Comparison of ENCODE assay signal across 11 mouse cellular contexts in the genomic region with DNA sequence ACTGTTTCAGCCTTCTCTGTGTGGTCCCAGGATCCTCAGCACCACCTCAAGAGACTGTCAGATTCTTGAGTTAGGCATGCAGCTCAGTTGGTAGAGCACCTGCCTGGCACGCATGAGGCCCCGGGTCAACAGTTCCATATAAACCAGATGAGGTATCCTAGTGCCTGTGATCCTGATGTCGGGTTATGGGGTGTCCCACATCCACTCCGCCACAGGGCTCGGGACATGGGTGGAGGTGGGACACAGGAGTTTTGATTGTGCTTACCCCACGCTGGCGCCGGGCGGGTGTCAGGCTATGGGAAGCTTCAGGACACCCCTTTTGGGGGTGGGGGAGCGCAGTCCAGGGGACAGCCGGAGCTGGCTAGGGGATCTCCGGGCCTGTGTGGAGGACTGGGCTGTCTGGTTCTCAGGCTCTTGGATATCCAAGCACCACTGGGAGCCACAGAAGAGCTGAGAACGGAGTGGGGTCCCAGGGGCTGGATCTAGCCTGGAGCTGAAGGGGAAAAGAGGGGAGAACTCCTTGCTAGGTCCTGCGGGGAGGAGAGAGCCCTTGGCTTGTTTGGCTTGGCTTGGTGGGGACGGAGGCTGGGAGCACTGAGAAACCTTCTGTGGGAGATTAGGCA. TPM values are rescaled to one million over a fixed set of nuclear protein-coding genes. Genes with fewer than 3 reads are reported as not detected.
A peak's percentile ranks its signal among the peaks of the same experiment; 100 is the strongest.
DNase-seq lines count a peak whose midpoint lies in the region; ATAC-seq lines count a peak whose summit lies in the region.
"Had no signal": no experiment of that assay in that cellular context is flagged by ENCODE, and none has a peak within 500 bp of the region (broad histone marks: within the 10 kb centered on the region; RNA-seq: fewer than 3 reads in every experiment).

No protein-coding gene starts in this region.

- 89% methylated on average over 15 of the region's 15 CpGs for WGBS in kidney, embryonic 14.5 days
- WGBS in forebrain, embryonic 12.5 days: 92% methylated on average over 15 of the region's 15 CpGs
- 92% methylated on average over 15 of the region's 15 CpGs for WGBS in limb, embryonic 11.5 days

- H3K4me1 ChIP-seq in kidney, embryonic 14.5 days (ENCODE audit: control insufficient read depth, insufficient read depth, low read length): peaks cover 38% of the 10 kb centered on the region
- H3K4me1 ChIP-seq in brown adipose tissue, adult 24 weeks (ENCODE audit: control insufficient read depth, insufficient read depth, insufficient read length, low read length): peaks cover 63% of the 10 kb centered on the region
- peaks cover 69% of the 10 kb centered on the region for H3K4me1 ChIP-seq in forebrain, embryonic 12.5 days
- peaks cover 38% of the 10 kb centered on the region for H3K4me1 ChIP-seq in limb, embryonic 11.5 days (ENCODE audit: control insufficient read depth, insufficient read depth, low read length)

- no peak overlapping the region for H3K4me3 ChIP-seq in kidney, embryonic 14.5 days (ENCODE audit: low read length)
- no peak overlapping the region for H3K4me3 ChIP-seq in brown adipose tissue, adult 24 weeks (ENCODE audit: insufficient read depth, low read depth, low read length)
- no peak overlapping the region for H3K4me3 ChIP-seq in forebrain, embryonic 12.5 days (replicated peaks)
- no peak overlapping the region for H3K4me3 ChIP-seq in limb, embryonic 11.5 days (ENCODE audit: low read depth, low read length)

- no peaks in the 10 kb centered on the region for H3K9me3 ChIP-seq in kidney, embryonic 14.5 days (ENCODE audit: control insufficient read depth, low read length)
- no peaks in the 10 kb centered on the region for H3K9me3 ChIP-seq in forebrain, embryonic 12.5 days
- H3K9me3 ChIP-seq in limb, embryonic 11.5 days (ENCODE audit: control insufficient read depth, low read length): no peaks in the 10 kb centered on the region

- ATAC-seq in kidney, embryonic 14.5 days (ENCODE audit: low FRiP score, low TSS enrichment): no peak
- no peak for ATAC-seq in forebrain, embryonic 12.5 days (ENCODE audit: low FRiP score)
- no peak for ATAC-seq in limb, embryonic 11.5 days (ENCODE audit: insufficient number of reproducible peaks, low FRiP score, low TSS enrichment, low read depth)
- ATAC-seq: liver, postnatal 0 days had no signal

- H3K27me3 ChIP-seq in kidney, embryonic 14.5 days (ENCODE audit: control insufficient read depth, insufficient read depth, low read length): no peaks in the 10 kb centered on the region
- H3K27me3 ChIP-seq in forebrain, embryonic 12.5 days: no peaks in the 10 kb centered on the region
- H3K27me3 ChIP-seq in limb, embryonic 11.5 days (ENCODE audit: control insufficient read depth, insufficient read depth, low read length): no peaks in the 10 kb centered on the region

- H3K27ac ChIP-seq in kidney, embryonic 14.5 days (ENCODE audit: low read depth, low read length): peak overlapping the region; percentile 26; the same call in 1 of the 2 replicates
- peak overlapping the region; percentile 73 for H3K27ac ChIP-seq in brown adipose tissue, adult 24 weeks (replicated peaks; ENCODE audit: low read depth, low read length)
- peak overlapping the region; percentile 68 for H3K27ac ChIP-seq in forebrain, embryonic 12.5 days
- H3K27ac ChIP-seq in limb, embryonic 11.5 days (replicated peaks; ENCODE audit: low read depth, low read length): peak overlapping the region; percentile 42; the same call in 1 of the 2 replicates

- no peak for DNase-seq in kidney, adult 18-20 months
- DNase-seq in limb, embryonic 11.5 days (ENCODE audit: low spot score): no peak
- no peak for DNase-seq in left cerebral cortex, postnatal 14 days (ENCODE audit: low spot score in 2 of 2)
- no peak for DNase-seq in frontal cortex, postnatal 14 days (ENCODE audit: low spot score in 2 of 2)
- no peak for DNase-seq in thymus, postnatal 14 days
- DNase-seq: cerebellum, adult 11 months; layer of hippocampus, adult 9-11 months; liver, postnatal 0 days had no signal

- no peaks in the 10 kb centered on the region for H3K36me3 ChIP-seq in kidney, embryonic 14.5 days (ENCODE audit: control insufficient read depth, insufficient read depth, low read length)
- no peaks in the 10 kb centered on the region for H3K36me3 ChIP-seq in forebrain, embryonic 12.5 days (replicated peaks)
- H3K36me3 ChIP-seq in limb, embryonic 11.5 days (ENCODE audit: control insufficient read depth, insufficient read depth, low read length): no peaks in the 10 kb centered on the region

- no peak overlapping the region for H3K4me2 ChIP-seq in kidney, embryonic 14.5 days (replicated peaks; ENCODE audit: low read depth, low read length)
- H3K4me2 ChIP-seq in forebrain, embryonic 12.5 days: no peak overlapping the region
- no peak overlapping the region for H3K4me2 ChIP-seq in limb, embryonic 11.5 days (ENCODE audit: low read depth, severe bottlenecking)

- H3K9ac ChIP-seq in kidney, embryonic 14.5 days (ENCODE audit: low read depth, low read length): no peak overlapping the region
- no peak overlapping the region for H3K9ac ChIP-seq in forebrain, embryonic 12.5 days
- no peak overlapping the region for H3K9ac ChIP-seq in limb, embryonic 11.5 days (ENCODE audit: low read length)
- H3K9ac ChIP-seq: liver, postnatal 0 days had no signal

- intact Hi-C loops in left cerebral cortex, postnatal 14 days (cut with DNase I): no loop called here

RNA-seq across cellular contexts. Expression of a gene that starts 39.1 kb away (rescaled TPM):
- 10.8 and 15.4 TPM in 2 replicates for polyA plus RNA-seq in kidney, embryonic 14.5 days (2014; fragmentation: Nextera tagmentation; extraction: Ambion mirVana)
- 64.3 and 66.0 TPM in 2 replicates for polyA plus RNA-seq in brown adipose tissue, adult 24 weeks (2012; ENCODE audit: insufficient read depth, insufficient read length, missing spikeins)
- 41.2 and 45.3 TPM in 2 replicates for polyA plus RNA-seq in forebrain, embryonic 12.5 days (2016; fragmentation: Nextera tagmentation; extraction: Ambion mirVana)
- 9.3 and 11.7 TPM in 2 replicates for polyA plus RNA-seq in limb, embryonic 11.5 days (2014; fragmentation: Nextera tagmentation; extraction: Ambion mirVana)
- total RNA-seq in left cerebral cortex, postnatal 14 days (2021): 100 to 1,000 TPM; 217 to 226 TPM

RNA-seq across cellular contexts. Expression of a gene that starts 59.4 kb away (rescaled TPM):
- 124 and 166 TPM in 2 replicates for polyA plus RNA-seq in kidney, embryonic 14.5 days (2014; fragmentation: Nextera tagmentation; extraction: Ambion mirVana)
- 4.4 TPM in 1 of 2 replicates, not detected in the other for polyA plus RNA-seq in brown adipose tissue, adult 24 weeks (2012; ENCODE audit: insufficient read depth, insufficient read length, missing spikeins)
- 179 and 182 TPM in 2 replicates for polyA plus RNA-seq in forebrain, embryonic 12.5 days (2016; fragmentation: Nextera tagmentation; extraction: Ambion mirVana)
- 147 and 159 TPM in 2 replicates for polyA plus RNA-seq in limb, embryonic 11.5 days (2014; fragmentation: Nextera tagmentation; extraction: Ambion mirVana)
- total RNA-seq in left cerebral cortex, postnatal 14 days (2021): 1 to 10 TPM; 8.8 to 8.9 TPM

Comparison
In these comparisons a context has a peak if more than half of its experiments do, and no peak if none do; other contexts are left out.
1. RNA of a gene that starts 59.4 kb away (polyA plus RNA-seq): 179 to 182 TPM in forebrain, embryonic 12.5 days, 124 to 166 TPM in kidney, embryonic 14.5 days and 147 to 159 TPM in limb, embryonic 11.5 days; 4.4 TPM in brown adipose tissue, adult 24 weeks; every median in the first group is over 10 times any median in the second.
2. Peak in every context shown above with its lines, with median percentiles within 50 percentile points of each other: H3K27ac ChIP-seq.